Mouse (Mus musculus): Measurements from ENCODE around the gene Dzank1.

DNA sequence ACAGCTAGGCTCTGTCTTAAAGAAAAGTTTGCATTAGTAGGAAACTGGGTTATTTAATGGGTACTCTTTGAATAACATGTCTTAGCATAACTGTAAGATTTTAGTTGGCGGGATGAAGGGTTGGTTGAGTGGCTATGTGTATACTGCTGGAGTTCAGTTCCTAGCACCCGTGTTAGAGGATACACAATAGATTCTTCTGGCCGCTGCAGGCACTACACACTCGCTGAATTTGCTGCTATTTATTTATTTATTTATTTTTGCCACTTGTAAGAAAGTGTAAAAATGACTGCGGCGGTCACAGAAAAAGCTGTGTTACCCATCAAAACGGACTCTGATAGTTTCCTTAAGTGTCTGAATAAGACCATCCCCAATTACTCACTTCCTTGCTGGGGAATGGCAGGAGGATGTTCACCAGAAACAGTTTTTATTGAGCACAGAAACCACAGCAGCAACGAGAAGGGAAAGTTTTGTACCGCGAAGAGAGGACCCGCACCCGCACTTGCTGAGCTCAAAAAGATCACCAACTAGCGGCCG is 28.1 kb upstream of the Dzank1 start:
- no peak for TF ChIP-seq CTCF (IDR thresholded peaks at IDR 0.05; ENCODE audit: borderline replicate concordance, control insufficient read depth, extremely low read depth, insufficient read depth, low read length, poor library complexity)
- no peak for TF ChIP-seq POLR2A (IDR thresholded peaks at IDR 0.05; ENCODE audit: control insufficient read depth, extremely low read depth, insufficient read depth, low read length, poor library complexity)
